Mouse (Mus musculus): ENCODE results near the gene Pip5kl1.

The Pip5kl1 gene

DNA sequence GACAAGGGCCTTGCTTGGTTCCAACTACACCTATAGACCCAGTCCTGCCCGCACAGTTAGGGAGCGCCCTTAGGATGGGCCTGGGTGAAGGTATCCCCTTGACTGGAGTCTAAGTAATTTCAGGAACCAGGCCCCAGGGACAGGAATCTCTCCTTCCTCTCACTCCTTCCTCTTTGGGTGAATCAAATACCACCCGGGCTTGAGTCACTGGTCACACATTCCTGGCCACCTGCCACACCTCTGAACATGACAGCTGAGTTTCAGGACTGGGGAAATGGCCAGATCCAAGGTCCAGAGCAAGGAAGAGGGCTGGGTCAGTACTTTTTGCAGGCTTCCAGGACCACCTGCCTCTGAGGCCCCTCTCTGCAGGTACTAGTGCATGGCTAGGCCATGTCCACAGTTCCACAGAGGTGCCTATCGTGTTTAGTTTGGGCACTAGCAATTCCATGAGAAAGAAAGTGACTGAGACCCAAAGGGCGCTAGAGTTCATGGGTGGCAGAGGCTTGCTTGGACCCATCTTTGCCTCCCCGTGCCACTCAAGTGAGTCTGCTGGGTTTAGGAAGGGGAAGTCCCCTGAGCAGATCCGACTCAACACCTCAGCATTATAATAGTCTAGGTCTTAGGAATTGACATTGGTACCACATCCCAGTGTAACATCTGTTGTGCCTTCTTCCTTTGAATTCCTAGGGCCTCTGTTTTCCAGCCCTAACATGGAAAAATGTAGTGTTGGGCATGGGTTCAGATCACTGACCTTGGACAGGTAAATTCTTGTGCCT lies 26.4 kb upstream of the Pip5kl1 start:
- peak; percentile 84 to 91 for DNase-seq (ENCODE audit: inconsistent age in 2 of 2, low spot score in 1 of 2)

DNA sequence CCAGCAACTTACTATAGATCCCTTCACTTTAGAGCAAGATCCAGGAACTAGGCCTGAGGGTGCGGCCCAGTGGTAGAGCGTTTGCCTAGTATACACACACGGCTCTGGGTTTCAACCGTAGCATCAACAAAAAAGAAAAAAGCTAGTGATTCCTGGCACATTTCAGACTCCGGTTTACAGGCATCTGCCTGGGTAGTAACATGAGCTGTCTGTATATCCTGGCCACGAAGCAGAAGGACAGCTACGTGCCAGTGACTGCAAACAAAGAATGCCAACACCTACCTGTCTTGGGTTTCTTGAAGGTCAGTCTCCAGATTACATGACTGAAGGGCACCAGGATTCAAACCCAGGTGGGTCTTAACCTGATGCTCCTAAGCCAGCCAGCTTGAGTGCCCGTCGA lies 25.4 kb upstream of the Pip5kl1 start:
- DNase-seq (ENCODE audit: inconsistent age in 2 of 2, low spot score in 1 of 2): no peak

GRCm38 (mm10) chr2:32549764-32550163 lies 24.8 kb upstream of the Pip5kl1 start:
- DNase-seq (ENCODE audit: inconsistent age in 2 of 2, low spot score in 1 of 2): peak in 1 of 2 experiments; percentile 71

GRCm38 (mm10) chr2:32551236-32551635 lies 23.4 kb upstream of the Pip5kl1 start:
- DNase-seq (ENCODE audit: inconsistent age in 2 of 2, low spot score in 1 of 2): no peak

DNA sequence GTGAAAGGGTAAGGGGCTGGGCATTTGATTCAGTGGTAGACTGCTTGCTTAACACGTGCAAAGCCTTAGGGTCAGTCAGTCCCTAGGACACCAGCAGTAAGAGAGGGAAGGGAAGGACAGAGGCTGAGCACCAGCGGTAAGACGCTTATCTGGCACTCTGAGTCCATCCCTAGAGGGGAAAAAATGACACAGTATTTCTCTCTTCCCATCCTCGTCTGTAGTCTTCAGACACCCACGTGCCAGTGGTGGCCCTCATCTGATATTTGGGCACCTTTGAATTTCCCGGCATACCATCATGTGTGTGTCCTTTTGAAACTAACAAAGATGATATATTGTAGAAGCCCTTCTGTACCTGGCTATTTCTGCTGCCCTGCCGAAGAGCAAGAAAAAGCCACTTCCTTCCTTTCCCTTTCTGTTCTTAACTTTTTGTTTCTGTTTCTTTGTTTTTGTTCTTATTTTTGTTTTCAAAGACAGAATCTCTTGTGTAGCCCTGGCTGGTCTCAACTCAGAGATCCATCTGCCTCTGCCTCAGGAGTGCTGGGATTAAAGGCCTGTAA lies 20.9 kb upstream of the Pip5kl1 start:
- DNase-seq (ENCODE audit: inconsistent age in 2 of 2, low spot score in 1 of 2): no peak

- DNase-seq (ENCODE audit: inconsistent age in 2 of 2, low spot score in 1 of 2): no peak
Measured at GRCm38 (mm10) chr2:32555484-32555883, 19.1 kb upstream of the Pip5kl1 start.

- no peak for DNase-seq (ENCODE audit: inconsistent age in 2 of 2, low spot score in 1 of 2)
Measured at GRCm38 (mm10) chr2:32556019-32556418, 18.6 kb upstream of the Pip5kl1 start.

DNA sequence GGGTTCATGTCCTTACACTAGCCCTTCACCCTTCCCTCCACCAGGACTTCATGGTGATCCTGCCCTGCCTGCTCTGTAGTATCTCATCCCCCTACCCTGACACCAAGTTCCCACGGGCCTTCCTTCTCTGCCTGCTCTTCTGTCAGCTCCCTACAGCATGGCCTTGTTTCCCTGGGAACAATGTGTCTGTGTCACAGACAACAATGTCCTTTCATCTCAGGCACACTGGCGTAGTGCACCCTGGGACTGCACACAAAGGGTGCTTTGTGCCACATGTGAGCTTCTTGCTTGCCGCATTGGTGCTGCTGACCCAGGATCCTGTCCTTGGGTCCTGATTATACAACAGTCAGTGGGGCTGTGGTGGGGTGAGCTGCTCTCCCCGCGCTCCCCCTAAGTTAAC lies 15.0 kb upstream of the Pip5kl1 start:
- DNase-seq (ENCODE audit: inconsistent age in 2 of 2, low spot score in 1 of 2): no peak

- peak; percentile 77 to 92 for DNase-seq (ENCODE audit: inconsistent age in 2 of 2, low spot score in 1 of 2)
Measured at GRCm38 (mm10) chr2:32566536-32567063, 8.0 kb upstream of the Pip5kl1 start.

DNA sequence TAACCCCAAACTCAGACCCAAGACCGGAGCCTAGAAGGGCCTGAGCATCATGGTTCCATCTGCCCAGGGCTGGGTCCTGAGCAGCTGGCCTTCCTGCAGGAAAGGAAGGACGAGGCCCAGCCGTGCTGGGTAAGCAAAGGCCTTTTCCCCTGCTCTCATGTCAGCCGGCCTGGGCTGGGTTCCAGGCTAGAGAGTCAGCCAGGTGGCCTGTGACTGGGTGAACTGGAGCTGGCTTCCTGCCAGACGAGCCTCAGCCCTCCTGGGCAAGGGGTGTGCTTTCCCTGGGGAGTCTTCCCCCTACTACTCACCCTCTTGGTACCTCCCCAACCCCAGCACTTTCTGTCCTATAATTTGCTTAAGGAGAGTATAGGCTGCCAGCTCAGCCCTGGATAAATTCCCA lies 6.4 kb upstream of the Pip5kl1 start:
- DNase-seq (ENCODE audit: inconsistent age in 2 of 2, low spot score in 1 of 2): no peak

GRCm38 (mm10) chr2:32568941-32569340 lies 5.7 kb upstream of the Pip5kl1 start:
- DNase-seq (ENCODE audit: inconsistent age in 2 of 2, low spot score in 1 of 2): no peak

DNA sequence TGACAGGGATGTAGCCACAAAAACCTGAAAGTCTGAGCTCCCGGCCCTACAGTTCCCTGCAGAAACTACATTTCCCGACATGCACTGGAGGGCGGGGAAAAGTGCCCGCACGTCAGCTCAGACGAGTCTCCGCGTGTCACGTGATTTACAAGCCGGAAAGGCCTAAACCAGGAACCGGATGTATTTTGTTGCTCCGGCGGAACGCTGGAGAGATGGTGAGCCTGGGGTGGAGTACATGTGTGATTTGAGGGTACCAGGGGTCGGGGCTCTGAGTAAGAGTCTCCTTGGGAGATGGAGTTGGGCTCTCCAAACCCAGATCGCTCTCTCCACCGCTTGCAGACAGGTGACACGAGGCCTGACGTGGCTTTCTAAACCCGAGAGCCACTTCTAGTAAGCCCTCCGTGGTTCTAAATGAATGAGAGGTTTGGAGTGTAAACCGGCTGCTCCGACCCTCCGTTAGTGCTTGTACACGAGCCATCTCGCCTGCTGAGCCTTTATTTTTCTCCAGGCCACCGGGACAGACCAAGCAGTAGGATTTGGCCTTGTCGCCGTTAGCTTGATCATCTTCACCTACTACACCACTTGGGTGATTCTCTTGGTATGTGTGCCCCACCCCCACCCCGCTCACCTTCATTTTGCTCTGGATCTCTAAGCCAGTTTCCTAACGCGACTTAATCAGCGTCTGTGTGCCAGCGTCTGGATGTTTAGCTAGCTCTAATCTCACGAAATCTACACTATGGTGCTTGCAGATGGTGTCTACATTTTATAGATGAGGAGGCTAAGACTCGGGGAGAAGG lies 3.7 kb upstream of the Pip5kl1 start, which contains the start of gene Dpm2:
TSS of gene Dpm2 (plus strand) at position 161 of the 797 bp plus-strand sequence.
- peak; percentile 91 to 96 for DNase-seq (ENCODE audit: inconsistent age in 2 of 2, low spot score in 1 of 2)

- DNase-seq (ENCODE audit: inconsistent age in 2 of 2, low spot score in 1 of 2): no peak
Measured at GRCm38 (mm10) chr2:32572196-32572595, 2.4 kb upstream of the Pip5kl1 start.

DNA sequence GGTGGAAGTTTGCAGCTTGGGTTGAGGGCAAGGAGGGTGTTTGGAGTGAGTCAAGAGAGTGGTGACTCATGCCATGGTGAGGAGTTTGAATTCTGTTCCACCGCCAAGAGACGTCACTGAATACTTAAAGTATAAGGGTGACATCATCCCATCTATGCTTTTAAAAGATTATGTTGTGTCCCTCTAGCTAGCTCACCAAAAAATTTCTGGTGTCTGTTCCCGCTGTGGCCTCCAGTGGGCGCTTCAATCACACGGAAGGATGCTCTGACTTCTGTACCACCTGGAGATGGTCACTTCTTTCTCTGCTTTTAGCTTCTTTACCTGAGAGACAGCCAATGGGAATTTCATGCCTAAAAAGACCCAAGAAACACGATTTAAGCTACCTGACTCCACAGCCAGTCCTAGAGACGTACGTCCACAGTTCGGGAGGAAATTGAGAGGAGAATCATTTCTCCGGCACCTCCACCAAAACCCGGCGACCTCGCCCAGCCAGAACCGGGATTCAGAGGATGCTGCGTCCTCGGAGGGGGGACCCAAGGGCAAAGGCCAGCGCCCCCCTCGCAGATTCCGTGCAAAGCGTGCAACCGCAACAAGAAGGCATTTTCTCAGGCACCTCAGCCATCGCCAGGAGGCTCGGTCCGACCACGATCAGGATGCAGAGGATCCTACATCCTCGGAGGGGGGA lies 446 bp downstream of the Pip5kl1 start:
- DNase-seq (ENCODE audit: inconsistent age in 2 of 2, low spot score in 1 of 2): peak; percentile 39 to 79

DNA sequence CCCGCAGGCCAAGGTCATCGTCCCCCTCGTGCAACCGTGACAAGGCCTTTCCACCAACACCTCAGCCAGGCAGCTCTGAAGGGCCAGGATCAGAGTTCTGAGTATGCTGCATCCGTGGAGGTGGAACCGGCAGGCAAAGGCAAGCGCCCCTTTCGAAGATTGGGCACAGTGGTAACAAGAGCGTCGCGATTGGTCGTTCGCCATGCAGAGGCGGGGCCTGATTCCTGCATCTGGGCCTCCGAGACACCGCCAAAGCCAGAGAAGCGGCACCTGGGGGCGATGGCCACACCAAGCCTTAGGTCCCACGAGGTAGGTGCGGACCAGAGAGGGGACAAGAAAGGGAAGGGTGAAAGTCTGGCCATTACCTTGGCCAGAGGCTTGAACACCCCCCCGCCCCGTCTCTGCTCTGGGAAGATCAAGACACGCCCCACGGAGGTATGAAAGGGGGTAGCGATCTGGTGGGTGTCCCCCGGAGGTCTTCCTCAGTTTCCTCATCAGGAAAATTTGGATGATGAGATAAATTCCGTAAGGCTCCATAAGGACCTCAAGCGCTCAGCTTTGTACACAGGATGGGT lies 1.1 kb downstream of the Pip5kl1 start, which contains the start of gene 9430097D07Rik:
TSS of gene 9430097D07Rik (minus strand) at position 99 of the 575 bp plus-strand sequence.
- no peak for DNase-seq (ENCODE audit: inconsistent age in 2 of 2, low spot score in 1 of 2)

DNA sequence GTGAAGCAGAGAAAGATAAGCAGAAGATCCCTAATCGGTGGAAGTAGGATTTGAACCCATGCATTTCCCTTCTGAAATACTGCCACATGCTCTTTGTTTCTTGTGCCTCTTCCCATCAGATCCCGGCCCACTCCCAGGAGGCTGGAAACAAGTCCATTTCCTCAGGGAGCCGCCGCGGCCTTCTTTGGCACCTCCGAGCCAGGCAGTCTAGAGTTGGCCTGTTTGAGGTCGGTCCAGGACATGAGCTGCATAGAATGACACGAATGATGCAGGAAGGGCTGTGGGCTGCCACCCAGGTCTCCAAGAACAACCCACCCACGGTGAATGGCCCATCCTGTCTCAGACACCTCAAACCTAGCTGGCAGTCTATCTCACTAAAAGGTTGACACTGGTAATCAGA lies 1.9 kb downstream of the Pip5kl1 start:
- no peak for DNase-seq (ENCODE audit: inconsistent age in 2 of 2, low spot score in 1 of 2)

- peak in 1 of 2 experiments; percentile 70 for DNase-seq (ENCODE audit: inconsistent age in 2 of 2, low spot score in 1 of 2)
Measured at GRCm38 (mm10) chr2:32578146-32579046, 3.8 kb downstream of the Pip5kl1 start.

DNA sequence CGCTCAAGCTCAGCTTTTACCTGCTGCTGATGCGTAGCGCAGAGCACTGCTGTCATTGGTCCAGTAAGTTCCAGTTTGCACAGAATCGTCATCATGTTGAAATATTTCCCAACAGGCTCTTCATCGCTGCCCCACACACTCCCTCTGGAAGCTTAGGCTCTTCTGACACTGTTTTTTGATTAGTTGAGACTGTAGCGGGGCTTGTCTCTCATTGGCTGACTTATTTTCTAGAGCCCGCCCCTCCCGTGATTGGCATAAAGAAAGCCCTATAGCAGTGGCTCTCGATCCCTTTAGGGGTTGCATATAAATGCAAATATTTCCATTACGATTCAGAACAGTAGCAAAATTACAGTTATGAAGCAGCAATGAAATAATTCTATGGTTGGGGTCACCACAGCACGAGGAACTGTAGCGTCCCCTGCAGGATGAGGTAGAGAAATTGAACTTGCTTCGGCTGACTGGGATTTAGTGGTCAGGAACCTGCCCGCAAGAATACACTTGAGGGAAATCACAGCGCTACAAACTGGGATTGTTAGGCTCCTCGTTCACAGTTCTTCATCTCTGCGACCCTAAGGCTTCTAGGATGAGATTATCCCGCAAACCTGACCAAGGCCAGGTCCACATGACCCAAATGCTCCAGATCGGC lies 7.0 kb downstream of the Pip5kl1 start:
- DNase-seq (ENCODE audit: inconsistent age in 2 of 2, low spot score in 1 of 2): peak; percentile 49 to 77
